In the genomic region with DNA sequence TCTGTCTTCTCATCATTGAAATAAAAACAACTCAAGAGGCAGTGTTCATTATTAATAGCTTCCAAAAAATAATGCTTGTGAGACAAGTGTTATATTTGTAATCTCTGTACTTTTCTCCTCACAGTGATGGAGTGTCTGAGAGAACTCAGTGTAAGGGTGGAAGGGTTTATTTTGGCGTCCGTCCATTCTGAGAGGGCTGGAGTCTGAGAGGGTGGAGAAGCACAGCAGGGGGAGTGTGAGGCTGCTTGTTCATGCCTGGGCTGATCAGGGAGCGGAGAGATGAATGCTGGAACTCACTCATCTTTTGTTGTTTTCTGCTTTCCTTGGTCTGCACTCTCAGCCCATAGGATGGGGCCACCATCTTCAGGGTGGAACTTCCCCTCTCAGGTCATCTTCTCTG, we compare ENCODE assay signal across 8 mouse cellular contexts. TPM values are rescaled to one million over a fixed set of nuclear protein-coding genes. Genes with fewer than 3 reads are reported as not detected.
DNase-seq lines count a peak whose midpoint lies in the region; ATAC-seq and TF ChIP-seq lines count a peak whose summit lies in the region.

No protein-coding gene starts in this region.

- TF ChIP-seq CTCF in kidney, adult 2 months (conservative IDR thresholded peaks at IDR 0.05; ENCODE audit: insufficient read depth, insufficient read length, low read depth, low read length): no peak
- TF ChIP-seq CTCF in brain, embryonic 14.5 days (IDR thresholded peaks at IDR 0.05; ENCODE audit: borderline replicate concordance, extremely low read depth, insufficient read depth, insufficient read length): no peak
- no peak for TF ChIP-seq CTCF in liver, postnatal 0 days (IDR thresholded peaks at IDR 0.05; ENCODE audit: low read depth)

- no peak overlapping the region for H3K4me2 ChIP-seq in heart, embryonic 15.5 days
- H3K4me2 ChIP-seq in lung, embryonic 16.5 days (ENCODE audit: low read depth, low read length): no peak overlapping the region
- H3K4me2 ChIP-seq in liver, postnatal 0 days (ENCODE audit: low read depth, low read length): no peak overlapping the region

- H3K27me3 ChIP-seq in kidney, adult 2 months (replicated peaks; ENCODE audit: control insufficient read depth, insufficient read depth, low read length): no peaks in the 10 kb centered on the region
- H3K27me3 ChIP-seq in heart, embryonic 15.5 days: no peaks in the 10 kb centered on the region
- H3K27me3 ChIP-seq in lung, embryonic 16.5 days (ENCODE audit: control insufficient read depth, insufficient read depth, low read depth, low read length): no peaks in the 10 kb centered on the region
- H3K27me3 ChIP-seq in liver, postnatal 0 days (ENCODE audit: insufficient read depth, low read length): no peaks in the 10 kb centered on the region

- H3K4me3 ChIP-seq in kidney, adult 2 months (ENCODE audit: insufficient read depth, low read depth, low read length): no peak overlapping the region
- H3K4me3 ChIP-seq in heart, embryonic 15.5 days: no peak overlapping the region
- no peak overlapping the region for H3K4me3 ChIP-seq in lung, embryonic 16.5 days (ENCODE audit: low read length)
- no peak overlapping the region for H3K4me3 ChIP-seq in liver, postnatal 0 days (ENCODE audit: low read depth, low read length)

- no peaks in the 10 kb centered on the region for H3K36me3 ChIP-seq in kidney, adult 2 months (ENCODE audit: control insufficient read depth, insufficient read depth, low read length)
- H3K36me3 ChIP-seq in heart, embryonic 15.5 days: no peaks in the 10 kb centered on the region
- H3K36me3 ChIP-seq in lung, embryonic 16.5 days (ENCODE audit: control insufficient read depth, insufficient read depth, low read length): no peaks in the 10 kb centered on the region
- H3K36me3 ChIP-seq in liver, postnatal 0 days (replicated peaks; ENCODE audit: insufficient read depth, low read length): peaks cover 6% of the 10 kb centered on the region

- WGBS in kidney, adult 2 months: 64% methylated on average over 3 of the region's 3 CpGs
- WGBS in heart, embryonic 15.5 days: 36% methylated on average over 3 of the region's 3 CpGs
- WGBS in lung, embryonic 16.5 days: 15% methylated on average over 3 of the region's 3 CpGs
- WGBS in liver, postnatal 0 days (ENCODE audit: insufficient replicate concordance): 65% methylated on average over 3 of the region's 3 CpGs

- H3K9ac ChIP-seq in heart, embryonic 15.5 days: no peak overlapping the region
- H3K9ac ChIP-seq in lung, embryonic 16.5 days (ENCODE audit: low read length): no peak overlapping the region
- no peak overlapping the region for H3K9ac ChIP-seq in liver, postnatal 0 days (replicated peaks)

- H3K9me3 ChIP-seq in heart, embryonic 15.5 days (replicated peaks): no peaks in the 10 kb centered on the region
- no peaks in the 10 kb centered on the region for H3K9me3 ChIP-seq in lung, embryonic 16.5 days (ENCODE audit: control insufficient read depth, low read length)
- H3K9me3 ChIP-seq in liver, postnatal 0 days (ENCODE audit: low read length): no peaks in the 10 kb centered on the region

- DNase-seq in kidney, adult 2 months: peak; percentile 17
- DNase-seq in kidney, adult 8-10 months: no peak
- DNase-seq in brain, embryonic 14.5 days (ENCODE audit: low read depth): peak; percentile 77
- no peak for DNase-seq in ovary, postnatal 10 days (ENCODE audit: low spot score)
- no peak for DNase-seq in embryo, embryonic 11 days
- DNase-seq in liver, postnatal 0 days: no peak

- no peak for TF ChIP-seq EP300 in liver, postnatal 0 days (IDR thresholded peaks at IDR 0.05; ENCODE audit: low read depth)

- no peaks in the 10 kb centered on the region for H3K4me1 ChIP-seq in kidney, adult 2 months (ENCODE audit: control insufficient read depth, insufficient read depth, low read length)
- H3K4me1 ChIP-seq in heart, embryonic 15.5 days (replicated peaks): no peaks in the 10 kb centered on the region; the same call in 1 of the 2 replicates
- H3K4me1 ChIP-seq in lung, embryonic 16.5 days (replicated peaks; ENCODE audit: control insufficient read depth, insufficient read depth, low read length): peaks cover 12% of the 10 kb centered on the region
- 0 out of 2 replicates have a peak, but pooled peaks cover 2% of the 10 kb centered on the region for H3K4me1 ChIP-seq in liver, postnatal 0 days (ENCODE audit: insufficient read depth)

- peak; percentile 62 for ATAC-seq in heart, embryonic 15.5 days (replicated peaks; ENCODE audit: insufficient number of reproducible peaks, insufficient read depth, low FRiP score, low read depth)
- peak; percentile 95 for ATAC-seq in lung, embryonic 16.5 days (ENCODE audit: low read depth)
- ATAC-seq in liver, postnatal 0 days: no peak

- no peak for TF ChIP-seq POLR2A in kidney, adult 2 months (IDR thresholded peaks at IDR 0.05; ENCODE audit: low read depth, low read length)
- no peak for TF ChIP-seq POLR2A in brain, embryonic 14.5 days (IDR thresholded peaks at IDR 0.05; ENCODE audit: borderline replicate concordance, extremely low read depth, insufficient read depth, insufficient read length, poor library complexity, severe bottlenecking)

- H3K27ac ChIP-seq in kidney, adult 2 months (ENCODE audit: insufficient read depth, low read depth, low read length): no peak overlapping the region
- H3K27ac ChIP-seq in heart, embryonic 15.5 days: no peak overlapping the region
- no peak overlapping the region for H3K27ac ChIP-seq in lung, embryonic 16.5 days (ENCODE audit: low read length)
- H3K27ac ChIP-seq in liver, postnatal 0 days (ENCODE audit: low read depth): no peak overlapping the region

RNA-seq across cellular contexts. Expression of gene Mab21l3, which starts 36.8 kb away (rescaled TPM):
- polyA plus RNA-seq in kidney, adult 2 months (2012; rRNA removed): 1.8 TPM in 2 replicates
- polyA plus RNA-seq in brain, embryonic 14.5 days (2012; rRNA removed): 0.51 and 0.55 TPM in 2 replicates
- 0.14 and 0.39 TPM in 2 replicates for polyA plus RNA-seq in heart, embryonic 15.5 days (2015; fragmentation: Nextera tagmentation; extraction: Ambion mirVana)
- polyA plus RNA-seq in lung, embryonic 16.5 days (2015; fragmentation: Nextera tagmentation; extraction: Ambion mirVana): 0.36 and 0.43 TPM in 2 replicates
- not detected in 2 replicates for polyA plus RNA-seq in liver, postnatal 0 days (2015; fragmentation: Nextera tagmentation; extraction: Ambion mirVana)

RNA-seq across cellular contexts. Expression of gene Slc22a15, which starts 38.7 kb away (rescaled TPM):
- polyA plus RNA-seq in kidney, adult 2 months (2012; rRNA removed): 2.4 and 2.7 TPM in 2 replicates
- 11.5 and 15.9 TPM in 2 replicates for polyA plus RNA-seq in brain, embryonic 14.5 days (2012; rRNA removed)
- 4.1 and 4.4 TPM in 2 replicates for polyA plus RNA-seq in heart, embryonic 15.5 days (2015; fragmentation: Nextera tagmentation; extraction: Ambion mirVana)
- polyA plus RNA-seq in lung, embryonic 16.5 days (2015; fragmentation: Nextera tagmentation; extraction: Ambion mirVana): 3.7 and 4.0 TPM in 2 replicates
- 5.0 and 5.4 TPM in 2 replicates for polyA plus RNA-seq in liver, postnatal 0 days (2015; fragmentation: Nextera tagmentation; extraction: Ambion mirVana)

Comparison
In these comparisons a context has a peak if more than half of its experiments do, and no peak if none do; other contexts are left out.
1. DNase-seq: peak in kidney, adult 2 months (single experiment) and brain, embryonic 14.5 days (single experiment); none in kidney, adult 8-10 months (0 of 2), ovary, postnatal 10 days (single experiment), embryo, embryonic 11 days (single experiment) and liver, postnatal 0 days (single experiment).